Mouse (Mus musculus): ENCODE measurements around the gene Kmt2b.

Kmt2b gene

DNA sequence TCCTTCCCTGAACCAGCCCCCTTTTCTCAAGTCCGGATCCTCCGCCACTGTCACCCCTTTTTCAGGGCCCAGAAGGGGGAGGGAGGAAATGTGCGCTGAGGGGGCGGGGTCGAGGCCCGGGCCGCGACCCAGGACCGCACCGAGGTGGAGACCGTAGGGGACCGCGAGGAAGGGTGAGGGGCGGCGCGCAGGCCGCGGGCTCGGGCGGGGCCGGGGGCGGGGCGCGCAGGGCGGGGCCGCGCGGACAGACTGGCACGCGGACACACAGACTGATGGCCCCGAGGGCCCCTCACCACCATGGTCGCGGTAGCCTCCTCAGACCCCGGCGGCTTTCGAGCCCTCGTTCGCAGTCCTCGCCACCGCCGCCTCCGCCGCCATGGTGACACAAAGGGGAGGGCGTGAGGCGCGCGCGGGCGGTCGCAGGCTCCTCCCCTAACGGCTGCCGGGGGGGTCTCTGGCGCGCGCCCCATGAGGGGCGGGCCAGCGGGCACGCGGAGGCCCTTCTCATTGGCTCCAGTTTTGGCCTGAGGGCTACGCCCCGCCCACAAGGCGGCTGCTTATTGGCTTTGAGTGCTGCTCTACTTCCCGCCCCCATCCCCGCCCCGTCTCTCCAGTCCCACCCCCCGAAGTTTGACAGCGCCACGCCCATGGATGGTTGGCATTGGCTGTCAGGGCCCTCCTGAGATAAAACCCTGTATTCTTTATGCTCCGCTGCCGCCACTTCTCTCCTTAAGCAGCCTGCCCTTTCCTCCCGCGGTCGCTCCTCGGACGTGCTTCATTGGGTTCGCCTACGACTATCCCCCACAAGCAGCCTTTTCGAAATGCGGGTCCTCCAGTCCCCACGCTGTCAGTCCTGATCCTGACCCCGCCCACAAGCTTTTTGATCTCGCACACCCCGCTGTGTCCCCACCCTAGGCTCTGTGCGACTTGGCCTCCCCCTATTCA lies 53.6 kb downstream of the Kmt2b start, which contains the start of gene Arhgap33:
Gene Arhgap33 (minus strand): TSS at position 428 of the 945 bp plus-strand sequence.
- peak; percentile 98 for DNase-seq (ENCODE audit: low read depth, low spot score)

- DNase-seq (ENCODE audit: low read depth, low spot score), result no peak
These were observed 54.4 kb downstream of the Kmt2b start for GRCm38 (mm10) chr7:30533941-30534632.

DNA sequence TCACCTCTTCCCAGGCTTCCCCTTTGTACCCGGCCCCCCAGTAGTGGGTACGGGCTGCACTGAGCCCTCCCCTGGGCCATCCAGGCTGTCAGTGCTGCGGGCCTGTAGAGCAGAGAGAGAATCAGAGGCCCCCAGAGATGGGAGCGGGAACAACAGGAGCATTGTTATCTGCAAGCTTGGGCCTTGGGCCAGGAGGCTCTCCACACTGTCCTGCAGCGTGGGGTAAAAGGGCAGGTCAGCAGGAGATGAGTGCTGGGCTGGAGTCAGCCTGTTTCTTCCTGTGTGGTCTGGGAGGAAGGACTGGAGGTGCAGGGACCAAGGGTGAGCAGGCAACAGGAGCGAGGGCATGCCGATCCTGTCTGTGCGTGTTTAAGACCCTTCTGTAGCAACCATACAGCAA lies 55.6 kb downstream of the Kmt2b start:
- DNase-seq (ENCODE audit: low read depth, low spot score), result no peak

DNA sequence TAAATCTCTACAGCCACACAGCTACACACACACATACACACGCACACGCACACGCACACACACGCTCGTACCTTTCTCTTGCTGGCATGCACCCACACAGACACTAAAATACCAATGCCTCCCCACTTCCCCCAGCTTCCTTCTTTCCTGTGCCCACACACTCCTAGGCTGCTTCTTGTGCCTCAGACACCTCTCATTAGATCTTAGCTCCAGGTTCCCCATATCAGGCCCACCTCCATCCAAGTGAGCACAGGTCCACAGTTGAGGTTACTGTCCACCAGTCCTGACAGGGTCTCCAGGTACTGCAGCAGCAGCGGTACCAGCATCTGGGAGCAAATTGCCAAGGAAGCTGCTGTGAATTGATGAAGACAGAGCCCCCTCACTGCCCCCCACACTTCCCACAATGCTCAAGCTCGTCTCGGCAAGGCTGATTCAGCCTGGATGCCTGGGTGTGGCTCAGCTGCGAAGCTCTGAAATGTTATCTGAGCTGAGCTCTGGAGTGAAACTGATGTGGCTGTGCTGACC lies 57.2 kb downstream of the Kmt2b start:
- no peak for DNase-seq (ENCODE audit: low read depth, low spot score)

- DNase-seq (ENCODE audit: low read depth, low spot score), result no peak
These were observed 61.5 kb downstream of the Kmt2b start for GRCm38 (mm10) chr7:30526981-30527380.

- DNase-seq (ENCODE audit: low read depth, low spot score), result no peak
These were observed 62.1 kb downstream of the Kmt2b start for GRCm38 (mm10) chr7:30526399-30526798.

- no peak for DNase-seq (ENCODE audit: low read depth, low spot score)
These were observed 62.6 kb downstream of the Kmt2b start for GRCm38 (mm10) chr7:30525954-30526353.

GRCm38 (mm10) chr7:30524487-30524886 lies 64.0 kb downstream of the Kmt2b start:
- no peak for DNase-seq (ENCODE audit: low read depth, low spot score)

- no peak for DNase-seq (ENCODE audit: low read depth, low spot score)
These were observed 65.7 kb downstream of the Kmt2b start for GRCm38 (mm10) chr7:30522871-30523270.

DNA sequence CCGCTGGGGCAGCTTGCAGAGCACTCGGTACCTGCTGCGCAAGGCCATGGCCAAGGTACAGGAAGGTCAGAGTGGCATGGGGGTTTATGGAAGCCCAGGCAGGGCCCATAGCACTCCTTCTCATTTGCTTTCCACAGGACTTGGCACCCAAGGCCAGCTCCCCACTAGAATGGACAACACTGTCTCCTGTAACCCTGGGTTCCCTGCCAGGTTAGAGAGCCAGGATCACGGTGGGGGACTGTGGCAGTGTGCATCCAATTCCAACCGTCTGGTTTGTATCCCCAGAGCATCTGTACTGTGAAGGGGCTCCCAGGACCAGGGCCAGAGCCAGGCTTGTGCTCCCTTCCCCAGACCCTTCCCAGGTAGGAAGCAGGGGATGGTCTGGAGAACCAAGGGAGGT lies 67.7 kb downstream of the Kmt2b start:
- DNase-seq (ENCODE audit: low read depth, low spot score), result no peak

GRCm38 (mm10) chr7:30520396-30520795 lies 68.1 kb downstream of the Kmt2b start:
- DNase-seq (ENCODE audit: low read depth, low spot score), result no peak

Measured in brain, embryonic 18.5 days (tissue).